Mouse (Mus musculus): ENCODE data around the gene Snai1.
A peak's percentile ranks its signal among the peaks of the same experiment; 100 is the strongest.

Snai1 gene

DNA sequence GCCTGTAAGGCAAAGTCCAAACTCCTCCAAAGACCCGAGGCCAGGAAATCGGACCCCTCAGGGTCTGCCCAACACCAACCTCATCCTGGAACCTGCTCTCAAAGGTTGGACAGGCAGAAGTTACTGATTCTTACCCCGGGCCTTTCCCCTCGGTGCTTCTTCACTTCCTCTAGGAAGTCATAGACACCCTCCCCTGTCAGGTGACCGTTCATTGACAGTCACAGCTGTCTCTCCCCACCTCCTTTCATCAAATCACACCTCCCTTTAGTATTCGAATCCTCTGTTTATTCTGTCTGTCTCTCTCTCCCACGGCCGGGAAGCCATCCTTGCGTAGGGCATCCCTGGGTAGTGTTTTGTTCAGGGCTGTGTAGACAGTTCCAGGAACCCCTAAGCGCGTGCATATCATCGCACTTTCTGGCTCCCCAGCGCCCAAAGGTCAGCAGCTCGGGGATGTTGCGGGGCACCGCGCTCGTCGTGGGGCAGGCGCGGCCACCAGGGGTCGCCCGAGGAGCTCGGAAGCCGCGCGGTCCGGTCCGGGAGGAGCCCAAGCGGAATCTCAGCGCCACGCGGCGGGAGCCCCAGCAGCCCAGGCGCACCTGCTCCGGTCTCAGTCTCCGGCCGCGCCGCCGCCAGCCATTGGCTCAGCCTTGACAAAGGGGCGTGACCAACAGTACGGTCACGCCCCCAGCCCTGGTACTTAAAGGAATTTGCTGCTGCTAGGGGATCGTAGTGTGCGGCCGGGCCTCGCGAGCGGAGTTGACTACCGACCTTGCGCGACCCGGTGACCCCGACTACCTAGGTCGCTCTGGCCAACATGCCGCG is at the start of gene Snai1:
TSS of gene Snai1 (plus strand) at position 720 of the 822 bp plus-strand sequence.
- peak; percentile 72 to 78 for DNase-seq (ENCODE audit: low spot score in 2 of 2)

DNA sequence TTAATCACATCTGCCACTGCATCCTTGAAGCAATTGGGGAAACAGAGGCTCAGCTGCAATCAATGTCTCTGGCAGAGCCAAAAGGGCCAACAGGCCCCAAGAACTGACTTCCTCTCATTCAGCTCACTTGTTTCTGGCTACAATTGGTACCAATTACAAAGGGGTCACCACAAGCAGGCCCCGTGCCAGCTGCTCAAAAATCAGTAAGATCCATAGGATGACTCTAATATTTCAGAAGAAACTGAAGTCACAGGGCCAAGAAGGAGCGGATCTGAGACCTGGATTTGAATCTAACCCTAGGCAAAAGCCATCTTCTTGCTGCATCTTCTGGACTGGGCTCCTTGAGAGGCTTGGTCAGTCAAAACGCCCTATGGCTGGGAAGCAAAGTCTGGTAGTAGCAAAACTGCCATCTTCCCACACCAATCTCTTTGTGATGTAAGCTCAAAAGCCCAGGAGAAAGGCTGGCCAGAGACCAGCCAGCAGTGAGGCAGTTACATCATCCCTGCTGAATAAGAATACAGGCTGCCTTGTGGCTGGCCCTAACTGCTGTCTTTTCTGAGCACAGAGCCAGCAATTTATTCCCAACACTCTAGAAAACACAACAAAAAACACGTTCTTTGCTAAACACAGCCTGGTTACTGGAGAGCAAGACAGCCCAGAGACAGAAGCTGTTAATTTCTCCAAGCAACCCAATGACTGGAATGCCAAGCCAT is 47.0 kb upstream of the Snai1 start:
- peak; percentile 56 to 81 for DNase-seq (ENCODE audit: low spot score in 2 of 2)

DNA sequence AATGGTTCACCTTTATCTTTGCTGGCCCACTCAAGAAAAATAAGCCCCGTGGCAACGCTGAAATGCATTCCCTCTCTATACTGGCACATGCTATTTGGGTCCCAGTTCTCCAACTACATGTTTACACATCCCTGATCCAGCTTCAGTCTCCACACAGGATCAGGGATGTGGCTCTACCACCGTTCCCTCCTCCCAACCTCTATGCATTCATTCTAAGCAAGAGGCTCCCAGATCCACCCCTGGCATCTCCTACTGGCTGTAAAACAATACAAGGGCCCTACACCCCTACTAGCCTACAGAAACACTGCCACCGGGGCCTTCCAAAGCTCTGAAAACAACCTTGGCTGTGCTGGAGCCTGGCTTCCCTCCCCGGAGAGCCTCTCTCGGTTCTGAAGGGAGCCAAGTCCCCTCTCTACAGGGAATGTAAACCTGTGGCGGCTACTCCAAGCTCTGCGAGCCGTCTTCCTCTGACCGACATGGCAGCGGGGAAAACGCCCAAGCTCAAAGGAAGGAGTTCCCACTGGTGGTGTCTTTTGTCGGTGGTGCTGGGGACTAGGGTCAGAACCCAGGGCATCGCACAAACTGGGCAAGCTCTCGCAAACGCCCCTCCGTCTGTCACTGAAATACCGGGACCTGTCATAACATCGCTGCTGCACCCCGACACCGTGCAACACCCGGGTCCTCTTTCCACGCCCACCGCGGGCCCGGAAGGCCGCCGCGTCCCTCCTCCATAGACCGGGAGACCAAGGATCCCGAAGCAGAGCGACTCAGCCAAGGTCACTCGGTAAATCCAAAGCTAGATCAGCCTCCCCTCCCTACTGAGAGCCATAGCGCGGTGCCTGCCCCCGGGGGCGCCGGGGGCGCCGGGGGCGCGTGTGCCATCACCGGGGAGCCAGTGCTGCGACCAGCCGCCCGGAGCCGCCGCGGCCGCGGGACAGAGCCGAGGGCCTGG is 46.0 kb upstream of the Snai1 start, which contains the start of gene Rnf114:
TSS of gene Rnf114 (plus strand) at position 889 of the 952 bp plus-strand sequence.
- peak in 1 of 2 experiments; percentile 39 for DNase-seq (ENCODE audit: low spot score in 2 of 2)

DNA sequence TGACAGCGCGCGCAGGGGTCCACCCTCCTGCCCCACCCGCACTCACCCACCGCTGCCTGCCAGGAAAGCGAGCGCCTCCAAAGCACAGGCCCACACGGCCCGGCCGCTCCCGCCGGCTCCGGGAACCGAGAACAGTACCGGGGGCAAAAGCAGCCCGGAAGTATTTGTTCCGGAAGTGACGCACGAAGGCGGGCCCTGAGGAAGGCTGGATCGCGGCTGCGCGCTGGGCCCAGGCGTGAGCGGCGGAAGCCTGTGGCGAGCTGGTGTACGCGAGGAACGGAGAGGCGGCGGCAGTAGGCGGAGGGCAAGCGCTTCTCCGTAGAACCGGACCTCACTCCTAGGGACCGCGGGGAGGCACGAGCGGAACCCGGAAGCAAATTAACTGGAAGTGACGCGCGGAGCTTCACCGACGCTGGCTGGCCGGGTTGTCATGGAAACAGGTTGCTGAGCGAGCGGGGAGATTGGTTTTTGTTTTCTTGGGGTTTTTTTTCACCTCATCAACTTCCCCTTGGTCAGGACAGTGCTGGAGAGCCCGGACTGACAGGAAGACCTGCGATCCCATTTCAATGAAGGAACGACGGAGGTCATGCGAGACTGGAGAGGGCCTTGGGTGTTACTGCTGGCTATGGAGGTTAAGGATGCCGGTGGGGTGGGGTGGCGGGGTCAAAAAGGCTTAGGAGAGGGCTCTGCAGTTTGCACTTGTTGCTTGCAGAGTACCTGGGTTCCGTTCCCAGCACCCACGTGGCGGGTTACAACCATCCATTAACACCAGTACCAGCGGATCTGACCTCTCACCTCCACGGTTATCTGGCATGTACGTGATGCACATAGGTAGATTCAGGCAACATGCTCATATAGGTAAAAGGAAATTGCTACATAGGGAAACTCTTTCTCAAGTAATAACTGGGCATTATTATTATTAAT is 45.0 kb upstream of the Snai1 start, which contains the start of gene Spata2:
TSS of gene Spata2 (minus strand) at position 175 of the 924 bp plus-strand sequence.
- DNase-seq (ENCODE audit: low spot score in 2 of 2) = peak; percentile 95 to 96

DNA sequence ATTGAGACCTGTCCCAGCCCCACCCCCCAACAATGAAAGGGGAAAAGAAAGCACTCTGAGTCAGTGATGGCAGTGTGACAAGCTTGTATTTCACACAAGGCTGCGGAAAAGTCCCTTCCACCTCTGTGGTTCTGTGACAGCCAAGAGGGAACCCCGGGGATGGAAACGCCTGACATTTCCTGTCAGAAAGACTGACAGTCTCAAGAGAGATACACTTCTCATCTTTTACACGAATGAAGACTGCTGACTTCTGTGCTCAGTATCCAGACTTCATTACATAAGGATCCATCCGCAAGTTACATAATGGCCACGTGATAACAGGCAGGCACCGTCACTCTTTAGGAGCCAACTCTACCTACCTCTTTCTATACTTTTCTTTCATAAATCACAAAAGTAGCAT is 41.6 kb upstream of the Snai1 start:
- peak in 1 of 2 experiments; percentile 58 for DNase-seq (ENCODE audit: low spot score in 2 of 2)

DNA sequence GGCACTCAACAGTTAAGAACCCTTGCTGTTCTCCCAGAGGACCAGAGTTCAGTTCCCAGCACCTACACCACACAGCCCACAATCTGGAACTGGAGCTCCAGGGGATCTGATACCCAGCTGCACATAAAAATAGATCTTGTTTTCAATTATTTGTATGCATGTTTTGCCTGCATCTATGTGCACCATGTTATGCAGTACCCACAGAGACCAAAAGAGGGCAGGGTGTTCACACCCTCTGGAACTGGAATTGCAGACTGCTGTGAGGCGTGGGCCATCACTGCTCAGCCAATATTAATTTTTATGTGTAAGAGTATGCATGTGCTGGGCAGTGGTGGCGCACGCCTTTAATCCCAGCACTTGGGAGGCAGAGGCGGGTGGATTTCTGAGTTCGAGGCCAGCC is 40.7 kb upstream of the Snai1 start:
- no peak for DNase-seq (ENCODE audit: low spot score in 2 of 2)

DNA sequence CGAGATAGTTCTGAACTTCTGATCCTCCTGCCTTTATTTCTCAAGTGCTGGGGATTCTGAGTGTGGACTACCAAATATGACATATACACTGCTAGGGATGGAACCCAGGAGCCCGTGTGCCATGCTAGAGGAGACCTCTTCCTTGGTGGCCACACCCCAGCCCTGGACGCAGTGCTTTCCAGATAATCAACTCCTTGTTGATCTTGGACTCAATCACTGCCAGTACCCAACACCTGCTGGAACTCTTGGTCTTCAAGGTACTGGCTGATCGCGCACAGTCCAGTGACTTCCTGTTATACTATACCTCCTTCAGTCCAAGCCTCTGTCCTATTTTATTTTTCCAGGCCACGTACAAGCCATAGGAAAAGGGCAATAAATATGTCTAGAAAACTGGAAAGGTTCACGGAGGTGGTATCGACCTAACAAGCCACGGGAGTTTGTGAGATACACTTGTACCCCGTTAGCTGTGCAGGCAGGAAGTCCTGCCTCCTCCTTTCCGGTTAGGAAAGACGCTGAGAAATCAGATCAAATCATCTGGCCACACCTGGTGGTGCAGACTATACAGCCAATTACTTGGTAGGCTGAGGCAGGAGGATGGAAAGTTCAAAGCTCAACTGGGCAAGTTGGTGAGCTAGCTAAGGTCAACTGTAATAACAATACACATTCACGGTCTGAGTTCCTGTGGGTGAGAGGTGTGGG is 35.3 kb upstream of the Snai1 start:
- no peak for DNase-seq (ENCODE audit: low spot score in 2 of 2)

DNA sequence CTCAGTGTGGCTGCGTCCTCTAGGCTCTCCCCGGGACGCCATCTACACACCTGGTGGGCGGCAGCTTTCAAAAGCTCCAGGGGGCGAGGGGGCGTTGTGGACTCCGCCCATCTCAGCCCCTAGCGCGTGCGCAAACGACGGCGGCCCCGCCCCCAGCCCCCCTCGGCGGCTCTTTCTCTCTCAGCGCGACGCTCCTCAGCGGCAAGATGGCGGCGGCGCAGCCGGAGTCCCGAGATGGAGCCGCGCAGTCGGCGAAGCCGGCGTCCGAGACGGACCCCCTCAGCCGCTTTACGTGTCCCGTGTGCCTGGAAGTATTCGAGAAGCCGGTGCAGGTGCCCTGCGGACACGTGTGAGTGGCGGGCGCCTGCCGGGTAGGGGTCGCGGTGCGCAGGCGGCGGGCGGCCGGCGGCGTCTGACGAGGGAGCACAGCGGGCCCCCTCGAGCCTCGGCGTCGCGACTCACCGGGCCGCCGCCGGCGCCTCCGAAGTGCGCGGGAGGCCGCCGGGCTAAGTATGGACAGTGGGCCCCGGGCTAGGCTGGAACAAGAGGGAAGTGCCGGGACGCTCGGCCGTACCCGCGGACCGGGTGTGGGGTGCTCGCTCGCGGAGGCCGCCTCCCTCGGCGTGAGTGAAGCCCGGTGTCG is 34.6 kb upstream of the Snai1 start:
- DNase-seq (ENCODE audit: low spot score in 2 of 2) = peak; percentile 86 to 88

DNA sequence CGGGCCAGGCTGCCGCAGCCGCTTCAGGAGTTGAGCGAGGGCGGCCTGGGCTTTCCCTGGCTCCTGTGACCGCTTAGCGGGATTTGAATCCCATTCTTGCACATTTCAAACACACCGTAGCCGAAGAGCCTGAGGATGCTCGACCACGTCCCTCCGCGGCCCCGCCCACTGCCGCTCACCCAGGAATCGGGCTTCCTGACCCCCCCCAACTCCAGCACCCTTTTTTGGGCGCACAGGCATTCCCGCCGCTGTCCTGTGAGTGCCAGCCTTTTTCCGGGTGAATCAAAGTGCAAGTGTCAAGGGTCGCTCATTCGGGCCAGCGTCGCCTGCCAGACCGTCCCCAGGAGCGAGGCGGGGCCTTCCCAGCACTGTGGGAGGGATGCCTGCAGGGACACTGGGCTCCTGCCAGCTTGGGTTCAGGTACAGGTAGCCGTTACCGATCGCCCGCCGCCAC is 34.1 kb upstream of the Snai1 start:
- peak in 1 of 2 experiments; percentile 33 for DNase-seq (ENCODE audit: low spot score in 2 of 2)

DNA sequence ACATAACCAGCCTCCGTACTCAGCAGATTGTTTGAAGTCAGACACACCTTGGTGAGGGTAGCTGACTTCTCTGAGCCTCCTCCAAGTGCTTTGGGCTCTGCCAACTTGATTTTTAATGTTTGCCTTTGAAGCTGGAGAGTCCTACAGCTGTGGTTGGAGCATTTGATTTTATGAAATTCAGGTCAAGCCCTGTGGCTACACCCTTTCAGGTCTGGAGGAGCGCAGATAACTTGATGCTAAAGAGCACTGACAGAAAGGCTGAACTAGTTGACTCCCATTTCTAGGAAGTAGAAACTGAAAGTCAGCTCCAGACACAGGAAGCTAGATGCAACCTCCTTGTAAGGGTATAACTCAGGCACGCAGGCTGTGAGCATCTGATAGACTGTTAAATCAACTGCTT is 32.9 kb upstream of the Snai1 start:
- DNase-seq (ENCODE audit: low spot score in 2 of 2) = no peak

DNA sequence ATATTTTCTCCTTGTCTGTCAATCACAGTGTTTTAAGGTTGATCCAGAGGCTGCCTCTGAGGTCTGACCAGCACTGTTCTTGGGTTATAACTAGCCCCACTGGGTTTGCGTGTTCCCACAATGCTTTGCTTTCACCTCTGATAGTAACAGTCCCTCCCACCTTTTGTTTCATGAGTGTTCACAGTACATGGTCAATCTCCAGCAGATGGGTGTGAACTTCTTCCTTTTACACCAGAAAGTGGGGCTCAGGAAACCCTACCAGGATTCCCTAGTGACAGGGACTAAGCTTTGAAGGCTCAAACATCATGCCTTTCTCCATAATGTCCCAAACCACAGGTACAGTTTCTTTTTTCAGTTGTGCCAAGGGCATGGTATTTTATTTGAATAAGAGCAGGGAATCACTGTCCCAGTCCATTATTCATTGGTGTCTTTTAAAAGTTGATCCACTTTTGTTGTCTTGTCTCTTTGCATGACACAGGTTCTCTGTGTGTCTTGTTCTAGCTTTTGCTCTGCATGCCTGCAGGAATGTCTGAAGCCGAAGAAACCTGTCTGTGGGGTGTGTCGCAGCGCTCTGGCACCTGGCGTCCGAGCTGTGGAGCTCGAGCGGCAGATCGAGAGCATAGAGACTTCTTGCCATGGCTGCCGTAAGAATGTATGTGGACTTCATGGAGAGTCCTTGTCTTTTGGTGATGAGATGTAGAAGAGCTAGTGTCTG is 31.3 kb upstream of the Snai1 start:
- DNase-seq (ENCODE audit: low spot score in 2 of 2) = no peak

DNA sequence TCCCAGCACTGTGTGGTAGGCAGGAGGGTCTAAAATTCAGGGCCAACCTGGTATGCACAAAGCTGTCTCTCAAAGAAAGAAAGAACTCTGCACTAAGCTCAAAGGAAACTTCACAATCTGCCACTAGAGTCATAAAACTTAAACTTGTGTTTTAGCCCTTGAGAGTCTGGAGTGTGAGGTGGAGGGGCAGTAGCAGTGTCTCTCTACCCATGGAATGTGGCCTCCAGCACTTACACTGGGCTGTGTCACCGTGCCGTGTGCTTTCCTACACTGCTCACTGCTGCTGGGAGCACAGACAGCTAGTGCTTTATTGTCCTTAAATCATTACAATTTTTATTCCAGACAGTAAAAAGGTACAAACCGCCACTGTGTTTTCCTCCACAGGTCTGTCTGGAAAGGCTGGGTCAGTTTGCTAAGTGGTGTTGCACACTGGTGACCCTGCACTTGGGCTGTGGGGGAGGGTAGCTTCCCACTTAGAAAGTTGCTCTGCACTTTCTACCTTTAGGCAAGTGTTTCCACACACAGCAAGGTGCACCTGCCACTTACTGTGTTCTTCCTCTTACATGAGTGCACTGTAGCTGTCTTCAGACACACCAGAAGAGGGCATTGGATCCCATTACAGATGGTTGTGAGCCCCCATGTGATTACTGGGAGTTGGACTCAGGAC is 30.1 kb upstream of the Snai1 start:
- no peak for DNase-seq (ENCODE audit: low spot score in 2 of 2)

DNA sequence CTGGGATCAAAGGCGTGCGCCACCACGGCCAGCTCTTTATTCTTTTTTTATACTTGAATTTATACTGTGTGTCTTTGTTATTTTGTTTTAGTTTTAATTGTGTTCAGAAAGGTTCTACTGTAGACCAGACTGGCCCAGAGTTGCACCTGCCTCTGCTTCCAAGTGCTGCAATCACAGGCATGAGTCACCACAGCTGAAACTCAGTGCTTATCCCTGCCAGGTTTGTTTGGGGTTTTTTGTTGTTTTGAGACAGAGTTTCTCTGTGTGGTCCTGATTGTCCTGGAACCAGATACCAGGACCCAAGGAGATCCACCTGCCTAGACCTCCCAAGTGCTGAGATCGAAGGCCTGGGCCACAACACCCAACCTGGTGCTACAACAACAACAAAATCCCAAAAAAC is 29.4 kb upstream of the Snai1 start:
- DNase-seq (ENCODE audit: low spot score in 2 of 2) = no peak

DNA sequence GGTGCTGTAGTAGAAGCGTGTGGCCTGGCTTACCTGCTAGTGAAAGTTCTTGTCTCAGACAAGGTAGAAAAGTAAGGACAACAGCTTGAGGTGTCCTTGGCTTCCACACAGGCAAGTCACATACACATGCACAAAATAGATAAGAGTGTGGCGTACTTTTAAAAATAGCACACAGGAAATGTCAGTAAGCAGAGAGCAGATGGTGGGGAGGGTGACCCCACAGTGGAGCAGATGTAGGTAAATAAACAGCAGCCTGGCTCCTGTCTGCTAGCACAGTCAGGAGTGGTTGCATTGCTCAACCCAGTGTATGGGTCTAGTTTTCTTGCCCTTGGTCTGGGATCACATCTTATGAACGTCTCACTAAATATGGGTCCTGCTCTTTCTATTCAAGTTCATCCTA is 27.5 kb upstream of the Snai1 start:
- DNase-seq (ENCODE audit: low spot score in 2 of 2) = no peak

DNA sequence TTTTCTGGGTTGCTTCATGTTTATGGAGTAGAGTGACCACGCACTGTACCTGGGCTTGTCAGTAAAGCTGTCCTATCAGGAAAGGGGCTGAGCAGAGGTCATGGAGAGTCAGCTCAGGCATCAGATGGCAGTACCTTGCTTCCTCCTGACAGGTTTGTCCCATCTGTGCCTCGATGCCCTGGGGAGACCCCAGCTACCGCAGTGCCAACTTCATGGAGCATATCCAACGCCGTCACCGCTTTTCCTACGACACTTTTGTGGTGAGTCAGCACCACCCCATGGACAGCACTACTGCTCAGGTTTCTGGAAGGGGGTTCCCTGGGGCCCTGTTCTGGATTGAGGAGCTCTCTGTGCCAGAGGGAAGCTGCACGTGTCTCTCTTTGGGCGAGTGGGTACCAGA is 25.6 kb upstream of the Snai1 start:
- no peak for DNase-seq (ENCODE audit: low spot score in 2 of 2)

DNA sequence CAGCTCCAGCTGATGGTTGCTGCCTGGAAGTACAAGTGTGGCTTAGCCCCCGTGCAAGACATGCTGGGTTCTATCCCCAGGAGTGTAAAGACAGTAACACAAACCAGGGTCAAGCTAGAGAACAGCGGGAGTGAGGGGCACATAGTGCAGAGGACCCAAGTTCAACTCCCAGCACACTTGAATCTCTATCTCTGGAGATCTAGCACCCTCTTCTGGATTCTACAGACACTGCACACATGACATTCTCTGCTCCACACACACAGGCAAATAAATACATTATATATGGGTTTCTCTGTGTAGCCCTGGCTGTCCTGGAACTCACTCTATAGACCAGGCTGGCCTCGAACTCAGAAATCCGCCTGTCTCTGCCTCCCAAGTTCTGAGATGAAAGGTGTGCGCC is 25.0 kb upstream of the Snai1 start:
- DNase-seq (ENCODE audit: low spot score in 2 of 2) = no peak

DNA sequence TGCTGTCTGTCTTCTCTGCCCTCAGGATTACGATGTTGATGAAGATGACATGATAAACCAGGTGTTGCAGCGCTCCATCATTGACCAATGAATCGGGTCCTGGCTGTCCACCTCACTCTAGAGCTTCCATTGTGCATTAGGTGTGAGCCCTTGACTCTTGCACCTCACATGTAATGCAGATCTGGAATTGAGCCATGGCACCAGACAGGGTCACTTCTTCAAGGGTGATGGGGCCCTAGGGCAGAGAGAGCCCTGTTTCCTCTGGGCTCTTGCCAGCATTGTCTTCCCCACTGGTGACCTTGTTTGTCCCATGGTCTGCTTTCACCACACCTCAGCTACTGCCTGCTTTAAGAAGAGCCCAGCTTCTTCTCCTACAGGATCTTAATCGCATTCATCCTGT is 23.4 kb upstream of the Snai1 start:
- DNase-seq (ENCODE audit: low spot score in 2 of 2) = no peak

DNA sequence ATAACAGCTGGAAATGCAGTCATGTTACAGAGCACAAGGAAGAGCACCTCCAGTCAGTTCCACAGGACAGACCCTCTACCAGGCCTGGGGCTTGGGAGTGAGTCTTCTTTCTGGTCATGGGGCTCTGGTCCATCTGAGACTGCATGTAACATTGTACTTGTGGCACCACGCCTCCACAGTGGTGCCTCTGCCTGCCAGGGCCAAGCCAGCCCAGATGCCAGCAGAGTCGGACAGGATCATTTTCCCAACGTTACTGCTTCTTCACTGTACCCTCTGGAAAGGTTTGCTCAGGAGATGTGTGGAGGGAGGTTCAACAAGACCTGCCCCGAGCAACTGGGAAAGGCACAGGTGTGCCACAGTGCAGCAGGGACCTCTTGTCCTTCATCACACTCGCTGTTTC is 22.3 kb upstream of the Snai1 start:
- DNase-seq (ENCODE audit: low spot score in 2 of 2) = no peak
